Mouse (Mus musculus) hindbrain, postnatal 0 days (tissue): ENCODE results near the gene Med7. TPM values are rescaled to one million over a fixed set of nuclear protein-coding genes. Genes with fewer than 3 reads are reported as not detected.
A peak's percentile ranks its signal among the peaks of the same experiment; 100 is the strongest.
"Not testable (repeated sequence)": the region's sequence is repeated elsewhere in the genome, so short reads cannot be mapped to it uniquely, and the experiment has no call there.

ENCODE experiments used
- ATAC-seq: fragments of 200-750 bp; cut with Nextera tagmentation; 2 replicates; pipeline ENCODE4 v1.8.0; 2017; ENCODE audit warnings: mild to moderate bottlenecking, moderate TSS enrichment, moderate library complexity
- DNase-seq: peaks from one replicate; pipeline ENCODE4 v3.0.0-alpha.2; 2015; ENCODE audit warnings: low spot score
- H3K27ac ChIP-seq: fragments of 300-500 bp; sonication (generic); 2 replicates; pipeline ENCODE4 v1.5.1; 2014; ENCODE audit warnings: mild to moderate bottlenecking
- H3K27me3 ChIP-seq: fragments of 300-500 bp; sonication (generic); 2 replicates; pipeline ENCODE4 v1.6.1; 2014; ENCODE audit warnings: low read length, mixed read lengths; ENCODE audit not compliant: insufficient read depth
- H3K36me3 ChIP-seq: fragments of 300-500 bp; sonication (generic); 2 replicates; pipeline ENCODE4 v1.6.1; 2014; ENCODE audit warnings: low read length, mixed read lengths; ENCODE audit not compliant: insufficient read depth
- H3K4me1 ChIP-seq: fragments of 300-500 bp; sonication (generic); 2 replicates; pipeline ENCODE4 v1.6.1; 2014; ENCODE audit warnings: antibody characterized with exemption, low read length, mixed read lengths; ENCODE audit not compliant: insufficient read depth
- H3K4me2 ChIP-seq: fragments of 300-500 bp; sonication (generic); 2 replicates; pipeline ENCODE4 v1.6.1; 2014; ENCODE audit warnings: low read depth, mild to moderate bottlenecking, low read length, moderate library complexity, mixed read lengths
- H3K4me3 ChIP-seq: fragments of 300-500 bp; sonication (generic); 2 replicates; pipeline ENCODE4 v1.5.1; 2014; ENCODE audit warnings: low read length
- H3K9ac ChIP-seq: fragments of 300-500 bp; sonication (generic); replicated peaks from 2 replicates; pipeline ENCODE4 v1.6.1; 2014; ENCODE audit warnings: mild to moderate bottlenecking, low read length, moderate library complexity, mixed read lengths
- H3K9me3 ChIP-seq: fragments of 300-500 bp; sonication (generic); 2 replicates; pipeline ENCODE4 v1.6.1; 2016; ENCODE audit warnings: low read length, mixed read lengths
- CTCF ChIP-seq: IDR thresholded peaks from 2 replicates; pipeline ENCODE4 v1.5.1; 2016; ENCODE audit warnings: antibody characterized with exemption, control low read depth, low read depth
- WGBS: fragments of 180-500 bp; shearing (Covaris S2); extraction: QIAGEN DNeasy Blood & Tissue Kit; methylation state at CpG from one replicate; pipeline ENCODE4 v1.1.7; 2014; 5-methylcytosine and 5-hydroxymethylcytosine counted together
- polyA plus RNA-seq: library from polyadenylated mRNA; unstranded; fragments of >200 nt; fragmentation: Nextera tagmentation; extraction: Ambion mirVana; gene quantifications from 2 replicates; pipeline ENCODE4 v1.2.1, GENCODE M21; 2015
- total RNA-seq: library from RNA; depleted of rRNA; stranded (reverse); fragments of >200 nt; gene quantifications from 2 replicates; pipeline ENCODE4 v1.2.3, GENCODE M21; 2014

Med7 gene
- total and polyA plus RNA-seq, 2 experiments from 2014 or later: 14.5 to 63.3 TPM

GRCm38 (mm10) chr11:46421086-46421888, 15.4 kb upstream of the Med7 start:
- no peaks in the 10 kb centered on the region for H3K27me3 ChIP-seq
- no peaks in the 10 kb centered on the region for H3K9me3 ChIP-seq
- DNase-seq (no peak), ATAC-seq (no peak)
- no peak overlapping the region for H3K9ac ChIP-seq
- TF ChIP-seq CTCF: no peak
- no peaks in the 10 kb centered on the region for H3K4me1 ChIP-seq
- no peak overlapping the region for H3K27ac ChIP-seq
- WGBS: 83% methylated on average over 8 of the region's 8 CpGs
- H3K4me3 ChIP-seq: no peak overlapping the region
- no peaks in the 10 kb centered on the region for H3K36me3 ChIP-seq
- H3K4me2 ChIP-seq: no peak overlapping the region

DNA sequence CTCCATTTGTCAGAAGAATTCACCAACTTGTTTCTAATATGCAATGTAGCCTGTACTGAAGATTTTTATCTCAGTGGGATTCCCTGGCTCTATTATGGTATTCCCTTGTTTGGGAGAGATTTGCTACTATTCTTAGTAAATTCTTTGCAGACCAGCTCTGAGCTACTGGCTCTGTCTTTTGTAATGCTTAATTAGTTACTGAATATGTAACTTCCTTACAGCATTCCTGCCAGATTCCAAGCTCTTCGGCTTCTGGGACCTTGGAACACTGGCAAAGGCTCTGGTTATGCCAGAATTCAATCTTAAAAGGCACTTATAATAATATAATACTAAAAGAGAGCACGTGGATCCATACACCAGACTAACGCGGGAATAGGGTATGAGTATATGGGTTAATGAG, 8.6 kb upstream of the Med7 start:
- 32% methylated on average over 4 of the region's 4 CpGs for WGBS

DNA sequence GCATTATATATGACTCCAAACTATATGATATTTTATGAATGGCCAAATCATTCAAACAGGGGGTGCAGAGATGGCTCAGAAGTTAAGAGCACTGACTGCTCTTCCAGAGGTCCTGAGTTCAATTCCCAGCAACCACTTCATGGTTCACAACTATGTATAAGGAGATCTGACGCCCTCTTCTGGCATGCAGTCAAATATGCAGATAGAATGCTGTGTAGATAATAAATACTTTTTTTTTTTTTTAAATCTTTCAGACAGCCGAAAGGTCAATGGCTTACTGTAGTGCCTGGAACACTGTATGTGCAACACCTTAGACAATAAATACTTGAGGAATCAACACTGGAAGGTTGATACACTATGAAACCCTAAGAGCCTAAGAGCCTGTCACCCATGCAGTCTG, 6.6 kb upstream of the Med7 start:
- Histone ChIP-seq H3K27ac (no peak overlapping the region), H3K9me3 (no peaks in the 10 kb centered on the region), H3K4me3 (no peak overlapping the region), H3K36me3 (no peaks in the 10 kb centered on the region), H3K4me2 (no peak overlapping the region), H3K27me3 (no peaks in the 10 kb centered on the region), H3K4me1 (no peaks in the 10 kb centered on the region), H3K9ac (no peak overlapping the region)
- ATAC-seq (no peak), DNase-seq (no peak)
- TF ChIP-seq CTCF: no peak
- 88% methylated on average over 2 of the region's 2 CpGs for WGBS

More for the DNA sequence above, 8.6 kb upstream of the Med7 start:
- ATAC-seq, H3K36me3 ChIP-seq, H3K9ac ChIP-seq, H3K4me3 ChIP-seq, H3K27me3 ChIP-seq, DNase-seq, H3K27ac ChIP-seq, H3K9me3 ChIP-seq, H3K4me1 ChIP-seq, H3K4me2 ChIP-seq: not testable (repeated sequence)

- DNase-seq: peak; percentile 92
- WGBS: 28% methylated on average over 3 of the region's 3 CpGs
- Histone ChIP-seq H3K4me1 (no peaks in the 10 kb centered on the region), H3K4me2 (no peak overlapping the region), H3K4me3 (no peak overlapping the region), H3K27ac (no peak overlapping the region; the same call in 1 of the 2 replicates), H3K9ac (no peak overlapping the region), H3K36me3 (no peaks in the 10 kb centered on the region), H3K9me3 (no peaks in the 10 kb centered on the region), H3K27me3 (no peaks in the 10 kb centered on the region)
- peak; percentile 93 for TF ChIP-seq CTCF
- peak; percentile 94 for ATAC-seq
Measured at GRCm38 (mm10) chr11:46431129-46431528, 5.6 kb upstream of the Med7 start.

GRCm38 (mm10) chr11:46435363-46435762, 1.4 kb upstream of the Med7 start:
- no peak overlapping the region for H3K27ac ChIP-seq
- H3K27me3 ChIP-seq: no peaks in the 10 kb centered on the region
- TF ChIP-seq CTCF: no peak
- no peak overlapping the region for H3K9ac ChIP-seq
- peaks cover 3% of the 10 kb centered on the region; the same call in 1 of the 2 replicates for H3K4me1 ChIP-seq
- no peaks in the 10 kb centered on the region for H3K9me3 ChIP-seq
- no peaks in the 10 kb centered on the region for H3K36me3 ChIP-seq
- no peak for ATAC-seq
- DNase-seq: no peak
- H3K4me3 ChIP-seq: no peak overlapping the region
- H3K4me2 ChIP-seq: no peak overlapping the region

- DNase-seq: peak; percentile 47
- Histone ChIP-seq H3K27ac (peak overlapping the region; percentile 97), H3K9me3 (no peaks in the 10 kb centered on the region), H3K4me3 (peak overlapping the region; percentile 99), H3K4me2 (peak overlapping the region; percentile 94), H3K9ac (peak overlapping the region; percentile 91), H3K27me3 (no peaks in the 10 kb centered on the region), H3K36me3 (peaks cover 4% of the 10 kb centered on the region), H3K4me1 (peaks cover 3% of the 10 kb centered on the region; the same call in 1 of the 2 replicates)
- TF ChIP-seq CTCF: no peak
- WGBS: 2% methylated on average over 23 of the region's 23 CpGs
- ATAC-seq: peak; percentile 19
Measured at GRCm38 (mm10) chr11:46437459-46438000, 805 bp downstream of the Med7 start.

GRCm38 (mm10) chr11:46439005-46439543, 2.3 kb downstream of the Med7 start:
- no peak for TF ChIP-seq CTCF
- H3K27me3 ChIP-seq: no peaks in the 10 kb centered on the region
- no peak overlapping the region for H3K4me2 ChIP-seq
- H3K4me1 ChIP-seq: peaks cover 3% of the 10 kb centered on the region; the same call in 1 of the 2 replicates
- H3K27ac ChIP-seq: no peak overlapping the region
- H3K4me3 ChIP-seq: no peak overlapping the region
- DNase-seq (no peak), ATAC-seq (no peak)
- WGBS: 94% methylated on average over 5 of the region's 5 CpGs
- H3K9ac ChIP-seq: no peak overlapping the region
- peaks cover 11% of the 10 kb centered on the region for H3K36me3 ChIP-seq
- H3K9me3 ChIP-seq: no peaks in the 10 kb centered on the region
